Mouse (Mus musculus) testis, adult 2 months (tissue): ENCODE measurements at regions not wholly inside any gene's neighbourhood (a gene's known extent, or its start where the extent isn't known, plus 50 kb on each side); places are given as distances from the start of the nearest gene placed in this dataset.

Experiments
- H3K27ac ChIP-seq: fragments of 200-500 bp; 2 replicates; pipeline ENCODE4 v1.5.1; 2012; ENCODE audit warnings: low read depth, low read length; ENCODE audit not compliant: control insufficient read depth, insufficient read depth
- H3K27me3 ChIP-seq: fragments of 200-500 bp; 2 replicates; pipeline ENCODE4 v1.6.1; 2012; ENCODE audit warnings: mild to moderate bottlenecking, low read length, moderate library complexity; ENCODE audit not compliant: control insufficient read depth, insufficient read depth
- H3K36me3 ChIP-seq: fragments of 200-500 bp; 2 replicates; pipeline ENCODE4 v1.6.1; 2012; ENCODE audit warnings: mild to moderate bottlenecking, low read length; ENCODE audit not compliant: control insufficient read depth, insufficient read depth
- H3K4me1 ChIP-seq: fragments of 200-500 bp; 2 replicates; pipeline ENCODE4 v1.6.1; 2012; ENCODE audit warnings: low read length; ENCODE audit not compliant: control insufficient read depth, insufficient read depth
- H3K4me3 ChIP-seq: fragments of 200-500 bp; 2 replicates; pipeline ENCODE4 v1.5.1; 2012; ENCODE audit warnings: low read depth, mild to moderate bottlenecking, low read length, moderate library complexity, mixed read lengths; ENCODE audit not compliant: control insufficient read depth
- CTCF ChIP-seq: fragments of 200-500 bp; IDR thresholded peaks from 2 replicates; pipeline ENCODE4 v1.5.1; 2012; ENCODE audit warnings: low read depth, mild to moderate bottlenecking, inconsistent platforms, low read length, moderate library complexity; ENCODE audit not compliant: control insufficient read depth, insufficient read depth, insufficient replicate concordance
- POLR2A ChIP-seq: fragments of 200-500 bp; IDR thresholded peaks from 2 replicates; pipeline ENCODE4 v1.6.1; 2012; ENCODE audit warnings: low read depth, mild to moderate bottlenecking, inconsistent platforms, low read length, moderate library complexity; ENCODE audit not compliant: control insufficient read depth

DNA sequence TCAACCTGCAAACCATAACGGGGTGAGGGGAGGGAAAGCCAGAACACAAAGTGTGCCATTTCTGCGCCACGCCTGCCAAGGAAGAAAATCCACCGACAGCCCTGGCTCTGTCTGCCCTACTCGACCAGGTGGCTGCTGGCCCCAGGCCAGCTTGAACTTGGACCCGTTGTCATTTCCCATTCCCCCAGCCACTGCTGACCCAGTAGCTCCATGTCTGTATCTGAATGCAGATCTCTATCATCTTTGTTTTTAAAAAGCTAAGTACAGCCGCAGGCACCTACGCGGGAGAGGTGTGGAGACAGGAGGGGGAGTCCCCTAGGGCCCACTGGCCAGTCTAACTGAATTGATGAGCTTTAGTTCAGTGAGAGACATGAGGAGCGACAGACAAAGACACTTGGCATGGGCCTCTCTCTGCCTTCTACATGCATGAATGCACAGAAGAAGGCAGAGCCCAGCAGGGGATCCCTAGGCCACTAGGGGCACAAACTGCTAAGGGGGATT, 439.1 kb downstream of the Prdm2 start:
- Histone ChIP-seq H3K4me1 (no peaks in the 10 kb centered on the region; the same call in 1 of the 2 replicates), H3K27me3 (no peaks in the 10 kb centered on the region), H3K27ac (no peak overlapping the region), H3K36me3 (no peaks in the 10 kb centered on the region), H3K4me3 (no peak overlapping the region)
- TF ChIP-seq POLR2A: no peak
- TF ChIP-seq CTCF: no peak

- no peak for TF ChIP-seq POLR2A
- no peak for TF ChIP-seq CTCF
- Histone ChIP-seq H3K4me3 (no peak overlapping the region), H3K36me3 (no peaks in the 10 kb centered on the region), H3K27me3 (no peaks in the 10 kb centered on the region), H3K27ac (no peak overlapping the region), H3K4me1 (no peaks in the 10 kb centered on the region; the same call in 1 of the 2 replicates)
Observed at GRCm38 (mm10) chr4:142772751-142773455, 439.9 kb downstream of the Prdm2 start.

GRCm38 (mm10) chr4:142771520-142772150, 441.2 kb downstream of the Prdm2 start:
- Histone ChIP-seq H3K27me3 (no peaks in the 10 kb centered on the region), H3K27ac (no peak overlapping the region), H3K4me3 (no peak overlapping the region), H3K36me3 (no peaks in the 10 kb centered on the region), H3K4me1 (no peaks in the 10 kb centered on the region; the same call in 1 of the 2 replicates)
- TF ChIP-seq POLR2A: no peak

GRCm38 (mm10) chr4:142770177-142770576, 442.6 kb downstream of the Prdm2 start:
- TF ChIP-seq POLR2A (no peak), CTCF (no peak)
- no peaks in the 10 kb centered on the region; the same call in 1 of the 2 replicates for H3K4me1 ChIP-seq
- H3K4me3 ChIP-seq: no peak overlapping the region
- no peaks in the 10 kb centered on the region for H3K36me3 ChIP-seq
- H3K27ac ChIP-seq: no peak overlapping the region
- H3K27me3 ChIP-seq: no peaks in the 10 kb centered on the region

DNA sequence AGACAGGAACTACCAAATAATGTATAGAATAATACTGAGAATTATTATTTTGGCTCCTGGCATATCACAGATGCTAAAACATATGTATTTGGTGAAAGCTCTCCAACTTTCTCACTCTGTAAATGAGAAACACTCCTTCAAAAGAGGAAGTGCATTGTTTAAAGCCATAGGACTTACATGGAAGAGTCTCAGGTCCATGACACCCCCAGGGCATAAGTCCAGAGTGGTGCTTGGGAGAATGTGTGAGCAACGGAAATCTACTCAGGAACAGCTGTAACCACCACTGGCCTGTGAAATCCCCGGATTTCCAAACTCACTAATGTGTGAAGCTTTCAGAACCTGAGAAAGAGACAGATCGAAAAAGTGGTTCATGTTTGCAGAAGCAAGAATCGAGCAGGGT, 445.1 kb downstream of the Prdm2 start:
- Histone ChIP-seq H3K27me3 (no peaks in the 10 kb centered on the region), H3K27ac (no peak overlapping the region), H3K36me3 (no peaks in the 10 kb centered on the region), H3K4me3 (no peak overlapping the region), H3K4me1 (no peaks in the 10 kb centered on the region)
- TF ChIP-seq CTCF (no peak), POLR2A (no peak)

GRCm38 (mm10) chr4:142761577-142761976, 451.2 kb downstream of the Prdm2 start:
- H3K27me3 ChIP-seq: no peaks in the 10 kb centered on the region
- TF ChIP-seq POLR2A (no peak), CTCF (no peak)
- no peak overlapping the region for H3K4me3 ChIP-seq
- no peaks in the 10 kb centered on the region for H3K4me1 ChIP-seq
- H3K27ac ChIP-seq: no peak overlapping the region
- no peaks in the 10 kb centered on the region for H3K36me3 ChIP-seq

- no peak overlapping the region for H3K27ac ChIP-seq
- H3K27me3 ChIP-seq: no peaks in the 10 kb centered on the region
- TF ChIP-seq POLR2A (no peak), CTCF (no peak)
- H3K4me1 ChIP-seq: no peaks in the 10 kb centered on the region
- no peak overlapping the region for H3K4me3 ChIP-seq
- H3K36me3 ChIP-seq: no peaks in the 10 kb centered on the region
Observed at GRCm38 (mm10) chr4:142758102-142758501, 454.7 kb downstream of the Prdm2 start.

DNA sequence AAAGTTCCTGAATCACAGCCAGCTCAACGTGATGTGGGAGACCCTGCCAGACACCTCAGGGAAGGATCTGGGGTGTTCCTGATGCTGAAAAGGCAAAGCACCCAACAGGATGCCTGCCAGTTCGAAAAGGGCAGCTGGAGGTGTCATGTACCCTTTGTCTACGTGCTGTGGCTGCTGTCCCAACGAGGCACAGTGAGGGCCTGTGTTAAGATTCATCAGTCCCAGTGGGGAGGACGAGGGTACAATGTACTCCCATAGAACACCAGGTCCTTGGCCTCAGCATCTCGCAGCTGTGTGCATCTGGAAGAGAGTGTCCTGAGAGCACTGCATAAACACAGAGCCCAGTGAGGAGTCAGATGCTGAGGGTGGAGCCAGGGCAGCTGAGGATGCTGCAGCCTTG, 456.5 kb downstream of the Prdm2 start:
- TF ChIP-seq CTCF: no peak
- no peak for TF ChIP-seq POLR2A
- no peak overlapping the region for H3K4me3 ChIP-seq
- no peaks in the 10 kb centered on the region for H3K4me1 ChIP-seq
- no peaks in the 10 kb centered on the region for H3K27me3 ChIP-seq
- H3K27ac ChIP-seq: no peak overlapping the region
- no peaks in the 10 kb centered on the region for H3K36me3 ChIP-seq
